Comparison of ENCODE assay signal across 19 mouse cellular contexts in genomic region chr1:21040173-21040572, GRCm38 (mm10). TPM values are rescaled to one million over a fixed set of nuclear protein-coding genes. Genes with fewer than 3 reads are reported as not detected.
DNase-seq lines count a peak whose midpoint lies in the region; ATAC-seq and TF ChIP-seq lines count a peak whose summit lies in the region.
"Had no signal": no experiment of that assay in that cellular context is flagged by ENCODE, and none has a peak within 500 bp of the region (broad histone marks: within the 10 kb centered on the region; RNA-seq: fewer than 3 reads in every experiment).

No protein-coding gene starts in this region.

- no peaks in the 10 kb centered on the region for H3K9me3 ChIP-seq in embryonic facial prominence, embryonic 14.5 days (ENCODE audit: control insufficient read depth, low read length)
- no peaks in the 10 kb centered on the region for H3K9me3 ChIP-seq in embryonic facial prominence, embryonic 10.5 days
- H3K9me3 ChIP-seq in CH12.LX (replicated peaks; ENCODE audit: low read length), result no peaks in the 10 kb centered on the region
- H3K9me3 ChIP-seq: embryonic facial prominence, embryonic 12.5 days; forebrain, embryonic 13.5 days; hindbrain, embryonic 13.5 days had no signal

- H3K27me3 ChIP-seq in embryonic facial prominence, embryonic 14.5 days (replicated peaks; ENCODE audit: control insufficient read depth, insufficient read depth, low read length), result no peaks in the 10 kb centered on the region
- no peaks in the 10 kb centered on the region for H3K27me3 ChIP-seq in embryonic facial prominence, embryonic 10.5 days (replicated peaks; ENCODE audit: low read depth, poor library complexity, severe bottlenecking)
- H3K27me3 ChIP-seq in CH12.LX (replicated peaks), result no peaks in the 10 kb centered on the region
- H3K27me3 ChIP-seq: embryonic facial prominence, embryonic 12.5 days; forebrain, embryonic 13.5 days; hindbrain, embryonic 13.5 days had no signal

- H3K4me1 ChIP-seq in embryonic facial prominence, embryonic 14.5 days (ENCODE audit: control insufficient read depth, insufficient read depth, low read length), result peaks cover 16% of the 10 kb centered on the region
- H3K4me1 ChIP-seq in embryonic facial prominence, embryonic 10.5 days, result peaks cover 13% of the 10 kb centered on the region; the same call in 1 of the 2 replicates
- H3K4me1 ChIP-seq in lung, adult 2 months (ENCODE audit: control insufficient read depth, insufficient read depth, low read length), result peaks cover 5% of the 10 kb centered on the region; the same call in 1 of the 2 replicates
- peaks cover 39 to 79% of the 10 kb centered on the region in 2 experiments for H3K4me1 ChIP-seq in CH12.LX (ENCODE audit: control insufficient read depth in 1 of 2, insufficient read depth in 2 of 2)
- H3K4me1 ChIP-seq: forebrain, embryonic 13.5 days had no signal

- peak; percentile 75 for TF ChIP-seq EP300 in CH12.LX (IDR thresholded peaks at IDR 0.05; ENCODE audit: low read length)

- DNase-seq in embryonic facial prominence, embryonic 14.5 days (ENCODE audit: low spot score), result no peak
- no peak for DNase-seq in embryonic facial prominence, embryonic 10.5 days (ENCODE audit: low spot score)
- peak; percentile 25 for DNase-seq in lung, postnatal 36 days
- no peak for DNase-seq in lung, adult 2 months
- peak; percentile 81 for DNase-seq in CH12.LX (ENCODE audit: extremely low read depth)
- DNase-seq in layer of hippocampus, adult 11-12 months (ENCODE audit: low spot score), result no peak
- DNase-seq in layer of hippocampus, postnatal 36 days, result no peak
- DNase-seq: adrenal gland, adult 8-10 months; adrenal gland, postnatal 36 days; cerebellum, adult 11 months; cerebellum, adult 8-10 months; cerebellum, postnatal 14 days; embryo, embryonic 11 days; forebrain, postnatal 0 days; gastrocnemius, postnatal 14 days had no signal

- TF ChIP-seq CTCF in lung, adult 2 months (IDR thresholded peaks at IDR 0.05; ENCODE audit: insufficient read depth, low read length), result no peak
- no peak for TF ChIP-seq CTCF in CH12.LX (conservative IDR thresholded peaks at IDR 0.05 in 1 of 2, IDR thresholded peaks at IDR 0.05 in 1 of 2; ENCODE audit: low read depth in 2 of 2, low read length in 2 of 2)

- 0 out of 2 replicates have a peak overlapping the region, but pooled peaks have one; percentile 70 for H3K27ac ChIP-seq in embryonic facial prominence, embryonic 14.5 days (replicated peaks; ENCODE audit: low read depth, low read length)
- H3K27ac ChIP-seq in embryonic facial prominence, embryonic 10.5 days (replicated peaks), result no peak overlapping the region
- H3K27ac ChIP-seq in CH12.LX (ENCODE audit: insufficient read depth, low read depth), result peak overlapping the region; percentile 70
- H3K27ac ChIP-seq: embryonic facial prominence, embryonic 12.5 days; forebrain, embryonic 13.5 days; hindbrain, embryonic 13.5 days had no signal

- ATAC-seq in embryonic facial prominence, embryonic 14.5 days (ENCODE audit: low read depth), result no peak
- ATAC-seq in neutrophil, adult 5-6 weeks (ENCODE audit: extremely low read depth, insufficient number of reproducible peaks, low FRiP score, poor library complexity, severe bottlenecking), result peak; percentile 66
- ATAC-seq: forebrain, embryonic 13.5 days had no signal

- H3K79me2 ChIP-seq in CH12.LX (replicated peaks; ENCODE audit: control insufficient read depth, extremely low read depth, insufficient read depth, poor library complexity, severe bottlenecking), result no peaks in the 10 kb centered on the region

- TF ChIP-seq RAD21 in CH12.LX (IDR thresholded peaks at IDR 0.05; ENCODE audit: low read depth, low read length), result no peak

- peaks cover 12% of the 10 kb centered on the region for H3K36me3 ChIP-seq in embryonic facial prominence, embryonic 14.5 days (ENCODE audit: control insufficient read depth, insufficient read depth, low read length)
- peaks cover 12% of the 10 kb centered on the region for H3K36me3 ChIP-seq in embryonic facial prominence, embryonic 10.5 days (replicated peaks)
- H3K36me3 ChIP-seq in CH12.LX (replicated peaks in 1 of 2; ENCODE audit: control insufficient read depth in 1 of 2, insufficient read depth in 1 of 2, low read length in 1 of 2), result peaks cover 0 to 27% of the 10 kb centered on the region in 2 experiments
- H3K36me3 ChIP-seq: hindbrain, embryonic 13.5 days had no signal

- no peak overlapping the region for H3K9ac ChIP-seq in embryonic facial prominence, embryonic 14.5 days (ENCODE audit: low read depth, low read length)
- peak overlapping the region; percentile 46; the same call in 1 of the 2 replicates for H3K9ac ChIP-seq in CH12.LX (ENCODE audit: insufficient read depth, low read depth)
- H3K9ac ChIP-seq: embryonic facial prominence, embryonic 12.5 days; forebrain, embryonic 13.5 days; forebrain, postnatal 0 days; hindbrain, embryonic 13.5 days had no signal

- dilution Hi-C loops in CH12.LX (cut with MboI; ENCODE audit: extremely low pct_ligation_motif_present, extremely low pct_unique_long_range_greater_than_20kb, low sequenced_read_pairs), result no loop called here

- no peak overlapping the region for H3K4me2 ChIP-seq in embryonic facial prominence, embryonic 14.5 days (ENCODE audit: low read depth, low read length)
- peak overlapping the region; percentile 60; the same call in 1 of the 2 replicates for H3K4me2 ChIP-seq in CH12.LX (ENCODE audit: insufficient read depth, low read depth, poor library complexity, severe bottlenecking)
- H3K4me2 ChIP-seq: embryonic facial prominence, embryonic 12.5 days; forebrain, embryonic 13.5 days; hindbrain, embryonic 13.5 days had no signal

- no peak overlapping the region for H3K4me3 ChIP-seq in embryonic facial prominence, embryonic 14.5 days (ENCODE audit: low read depth, low read length)
- H3K4me3 ChIP-seq in embryonic facial prominence, embryonic 10.5 days, result no peak overlapping the region
- H3K4me3 ChIP-seq in lung, adult 2 months (replicated peaks; ENCODE audit: extremely low read depth, low read depth, low read length), result no peak overlapping the region
- H3K4me3 ChIP-seq in CH12.LX (replicated peaks in 1 of 3; ENCODE audit: low read depth in 2 of 3, low read length in 2 of 3, poor library complexity in 1 of 3), result no peak overlapping the region
- H3K4me3 ChIP-seq: embryonic facial prominence, embryonic 12.5 days; forebrain, embryonic 13.5 days; hindbrain, embryonic 13.5 days had no signal

- in situ Hi-C loops in CH12.LX (cut with MboI; ENCODE audit: low pct_ligation_motif_present, low pct_unique_long_range_greater_than_20kb, low sequenced_read_pairs), result no loop called here

- TF ChIP-seq POLR2A in lung, adult 2 months (IDR thresholded peaks at IDR 0.05; ENCODE audit: borderline replicate concordance, extremely low read depth, low read depth, low read length), result no peak
- TF ChIP-seq POLR2A in CH12.LX (IDR thresholded peaks at IDR 0.05; ENCODE audit: low read depth, low read length), result no peak

- 83% methylated on average over 7 of the region's 7 CpGs for WGBS in embryonic facial prominence, embryonic 14.5 days
- WGBS in embryonic facial prominence, embryonic 10.5 days, result 90% methylated on average over 7 of the region's 7 CpGs
- WGBS in lung, adult 2 months, result 81% methylated on average over 7 of the region's 7 CpGs

TF ChIP-seq in CH12.LX, 34 proteins besides CTCF, POLR2A, EP300 and RAD21 (continues in another document):
- TF ChIP-seq MAX (IDR thresholded peaks at IDR 0.05; ENCODE audit: low read length), result no peak
- peak; percentile 93 for TF ChIP-seq MEF2A (IDR thresholded peaks at IDR 0.05; ENCODE audit: borderline replicate concordance, low read depth, low read length)
- no peak for TF ChIP-seq ZKSCAN1 (IDR thresholded peaks at IDR 0.05; ENCODE audit: borderline replicate concordance, low read depth, low read length)
- TF ChIP-seq MAZ (IDR thresholded peaks at IDR 0.05; ENCODE audit: low read depth, low read length), result no peak
- peak; percentile 38; the same call in 1 of the 2 replicates for TF ChIP-seq MYC (IDR thresholded peaks at IDR 0.05; ENCODE audit: low read depth, low read length)
- TF ChIP-seq KAT2A (IDR thresholded peaks at IDR 0.05; ENCODE audit: insufficient replicate concordance, low read length), result no peak
- TF ChIP-seq TBP (conservative IDR thresholded peaks at IDR 0.05; ENCODE audit: low read depth, low read length), result 0 out of 2 replicates have a peak, but pooled peaks have one; percentile 39
- no peak for TF ChIP-seq USF2 (conservative IDR thresholded peaks at IDR 0.05; ENCODE audit: low read depth, low read length)
- no peak for TF ChIP-seq ZNF384 (IDR thresholded peaks at IDR 0.05; ENCODE audit: low read depth, low read length)
- TF ChIP-seq ZC3H11A (IDR thresholded peaks at IDR 0.05; ENCODE audit: low read depth, low read length), result no peak
- no peak for TF ChIP-seq GABPA (IDR thresholded peaks at IDR 0.05; ENCODE audit: insufficient replicate concordance, low read depth, low read length)
- peak; percentile 63 for TF ChIP-seq ETS1 (conservative IDR thresholded peaks at IDR 0.05; ENCODE audit: low read depth, low read length)
- no peak for TF ChIP-seq SMC3 (IDR thresholded peaks at IDR 0.05; ENCODE audit: low read depth, low read length)
- TF ChIP-seq ELF1 (IDR thresholded peaks at IDR 0.05; ENCODE audit: low read depth, low read length), result no peak
- no peak for TF ChIP-seq NRF1 (IDR thresholded peaks at IDR 0.05; ENCODE audit: low read depth, low read length)
- peak; percentile 65; the same call in 1 of the 2 replicates for TF ChIP-seq MAFK (IDR thresholded peaks at IDR 0.05; ENCODE audit: insufficient replicate concordance, low read length)
- TF ChIP-seq UBTF (IDR thresholded peaks at IDR 0.05; ENCODE audit: low read depth, low read length), result no peak
- TF ChIP-seq ZMIZ1 (IDR thresholded peaks at IDR 0.05; ENCODE audit: low read depth, low read length), result no peak
- peak; percentile 42 for TF ChIP-seq JUND (conservative IDR thresholded peaks at IDR 0.05; ENCODE audit: low read depth, low read length)
- no peak for TF ChIP-seq RCOR1 (conservative IDR thresholded peaks at IDR 0.05; ENCODE audit: low read depth, low read length)
- TF ChIP-seq IRF4 (IDR thresholded peaks at IDR 0.05; ENCODE audit: low read depth, low read length), result no peak; the same call in 1 of the 2 replicates
- TF ChIP-seq BHLHE40 (IDR thresholded peaks at IDR 0.05; ENCODE audit: low read depth, low read length), result 0 out of 2 replicates have a peak, but pooled peaks have one; percentile 25

RNA-seq across cellular contexts. Expression of gene Tram2, which starts 38.9 kb away (rescaled TPM):
- polyA plus RNA-seq in embryonic facial prominence, embryonic 14.5 days (2014; fragmentation: Nextera tagmentation; extraction: Ambion mirVana), result 12.8 and 14.4 TPM in 2 replicates
- 7.4 and 7.5 TPM in 2 replicates for polyA plus RNA-seq in embryonic facial prominence, embryonic 10.5 days (2016; fragmentation: Nextera tagmentation; extraction: Ambion mirVana)
- 8.1 and 12.9 TPM in 2 replicates for polyA plus RNA-seq in lung, adult 2 months (2012; rRNA removed)
- total RNA-seq in CH12.LX (2012; rRNA removed) (2.4 and 2.9 TPM in 2 replicates), CH12.LX (2014; rRNA removed) (1.3 and 1.9 TPM in 2 replicates)
- 4.7 and 6.6 TPM in 2 replicates for polyA plus RNA-seq in CH12.LX (2012; ENCODE audit: insufficient read length, low read depth)
- total RNA-seq in neutrophil, adult 5-6 weeks (2017), result 3.3 and 4.9 TPM in 2 replicates
- 1 to 10 TPM in 1 of 2 experiments, under 1 TPM in 1; 0.94 to 1.2 TPM for total RNA-seq in layer of hippocampus, postnatal 36 days (2021)

Comparison
In these comparisons a context has a peak if more than half of its experiments do, and no peak if none do; other contexts are left out.
1. DNase-seq: peak in lung, postnatal 36 days (single experiment) and CH12.LX (single experiment); none in embryonic facial prominence, embryonic 14.5 days (single experiment), embryonic facial prominence, embryonic 10.5 days (single experiment), lung, adult 2 months (single experiment), layer of hippocampus, adult 11-12 months (single experiment) and layer of hippocampus, postnatal 36 days (0 of 2).